Mouse (Mus musculus) erythroblast, embryonic 14.5 days (primary cell): ENCODE measurements around the gene Farp1. TPM values are rescaled to one million over a fixed set of nuclear protein-coding genes. Genes with fewer than 3 reads are reported as not detected.

Experiments
- H3K27me3 ChIP-seq: 2 replicates; pipeline ENCODE4 v1.6.1; 2012; ENCODE audit warnings: inconsistent platforms; ENCODE audit not compliant: control insufficient read depth
- H3K36me3 ChIP-seq: 2 replicates; pipeline ENCODE4 v1.6.1; 2012; ENCODE audit warnings: mild to moderate bottlenecking, inconsistent platforms; ENCODE audit not compliant: control insufficient read depth
- H3K4me1 ChIP-seq: 2 replicates; pipeline ENCODE4 v1.6.1; 2012; ENCODE audit warnings: inconsistent platforms; ENCODE audit not compliant: control insufficient read depth
- H3K4me3 ChIP-seq: replicated peaks from 2 replicates; pipeline ENCODE3; 2012; ENCODE audit warnings: moderate library complexity, mild to moderate bottlenecking, inconsistent platforms
- H3K9me3 ChIP-seq: 2 replicates; pipeline ENCODE4 v1.6.1; 2012; ENCODE audit warnings: low read length, inconsistent platforms, mixed read lengths; ENCODE audit not compliant: control insufficient read depth
- GATA1 ChIP-seq: IDR thresholded peaks from 2 replicates; pipeline ENCODE4 v1.6.1; 2012; ENCODE audit warnings: low read length, inconsistent platforms, mixed read lengths
- TAL1 ChIP-seq: IDR thresholded peaks from 3 replicates; pipeline ENCODE4 v1.6.1; 2012; ENCODE audit warnings: low read length, inconsistent platforms, mixed read lengths
- polyA plus RNA-seq: library from polyadenylated mRNA; stranded (reverse); fragments of >175 nt; gene quantifications from 2 replicates; pipeline ENCODE4 v1.2.3, GENCODE M21; 2012

Farp1 gene
- polyA plus RNA-seq, 1 experiment: not detected

DNA sequence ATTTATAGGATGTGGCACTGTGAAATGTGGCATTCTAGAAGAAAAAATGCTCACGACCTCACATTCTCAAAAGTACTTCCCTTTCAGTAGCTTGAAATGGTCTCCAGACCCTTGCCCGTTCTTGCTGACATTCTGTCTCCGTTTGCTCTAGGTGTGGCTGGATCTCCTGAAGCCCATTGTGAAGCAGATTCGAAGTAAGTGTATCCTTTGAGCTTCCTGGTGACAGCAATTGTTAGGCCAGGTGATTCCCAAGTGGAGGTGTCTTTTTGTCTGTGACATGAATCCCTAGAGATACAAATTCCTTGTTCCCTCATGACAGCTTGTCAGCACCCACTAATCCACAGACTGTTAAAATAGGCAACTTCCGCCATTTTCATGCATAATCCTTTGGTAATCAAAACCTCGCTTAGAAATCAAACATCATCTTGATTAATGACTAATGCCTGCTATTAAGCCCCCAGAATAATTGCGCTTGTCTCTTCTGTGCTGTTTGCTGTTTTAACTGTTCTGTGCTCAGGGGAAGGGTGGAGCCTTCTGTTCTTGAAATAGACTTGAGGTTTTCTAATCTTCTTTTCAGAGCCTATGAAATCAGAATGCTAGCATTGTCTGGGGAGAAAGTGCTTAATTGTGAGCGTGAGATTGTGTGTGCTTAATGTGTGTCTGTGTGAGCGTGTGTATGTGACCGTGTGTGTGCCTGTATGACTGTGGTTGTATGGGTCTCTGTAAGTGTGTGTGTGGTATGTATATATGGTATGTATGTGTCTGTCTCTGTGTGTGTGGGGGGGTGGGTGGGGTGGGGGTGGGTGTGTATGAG is 184.4 kb downstream of the Farp1 start:
- Histone ChIP-seq H3K4me3 (no peak overlapping the region), H3K9me3 (peaks cover 8% of the 10 kb centered on the region), H3K4me1 (no peaks in the 10 kb centered on the region), H3K36me3 (no peaks in the 10 kb centered on the region; the same call in 1 of the 2 replicates), H3K27me3 (no peaks in the 10 kb centered on the region)
- no peak for TF ChIP-seq GATA1
- no peak for TF ChIP-seq TAL1

DNA sequence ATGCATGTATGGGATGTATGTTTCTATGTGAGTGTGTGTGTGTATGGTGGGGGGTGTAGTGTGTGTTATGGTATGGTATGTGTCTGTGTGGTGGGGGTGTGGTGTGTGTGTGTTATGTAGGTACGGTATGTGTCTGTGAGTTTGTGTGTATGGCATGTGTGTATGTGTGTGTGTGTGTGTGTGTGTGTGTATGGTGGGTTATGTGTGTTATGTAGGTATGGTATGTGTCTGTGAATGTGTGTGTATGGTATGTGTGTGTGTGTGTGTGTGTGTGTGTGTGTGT is 185.0 kb downstream of the Farp1 start:
- no peaks in the 10 kb centered on the region for H3K4me1 ChIP-seq
- H3K9me3 ChIP-seq: peaks cover 8% of the 10 kb centered on the region
- TF ChIP-seq GATA1 (no peak), TAL1 (no peak)
- no peaks in the 10 kb centered on the region; the same call in 1 of the 2 replicates for H3K36me3 ChIP-seq
- no peaks in the 10 kb centered on the region for H3K27me3 ChIP-seq
- H3K4me3 ChIP-seq: no peak overlapping the region

DNA sequence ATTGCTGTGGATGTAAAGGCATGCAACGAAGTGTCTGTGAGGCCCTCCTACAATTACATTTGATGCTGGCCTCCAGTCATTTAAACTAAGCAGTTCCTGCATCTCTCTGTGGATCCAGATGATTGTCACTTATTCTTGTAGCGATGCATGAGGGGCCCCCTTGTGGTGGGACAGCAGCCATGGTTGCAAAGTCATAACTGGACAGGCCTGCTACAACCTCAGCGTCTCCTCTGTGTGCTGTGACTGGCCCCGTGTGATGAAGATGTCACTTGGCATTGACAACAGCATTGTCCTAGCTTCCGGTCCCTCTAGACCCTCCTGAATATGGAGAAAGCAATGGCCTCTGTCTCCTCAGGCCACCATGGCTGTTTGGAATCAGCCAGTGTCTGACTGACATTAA is 185.7 kb downstream of the Farp1 start:
- no peaks in the 10 kb centered on the region for H3K4me1 ChIP-seq
- no peak overlapping the region for H3K4me3 ChIP-seq
- H3K9me3 ChIP-seq: peaks cover 8% of the 10 kb centered on the region
- no peaks in the 10 kb centered on the region; the same call in 1 of the 2 replicates for H3K36me3 ChIP-seq
- no peaks in the 10 kb centered on the region for H3K27me3 ChIP-seq
- no peak for TF ChIP-seq GATA1
- TF ChIP-seq TAL1: no peak

DNA sequence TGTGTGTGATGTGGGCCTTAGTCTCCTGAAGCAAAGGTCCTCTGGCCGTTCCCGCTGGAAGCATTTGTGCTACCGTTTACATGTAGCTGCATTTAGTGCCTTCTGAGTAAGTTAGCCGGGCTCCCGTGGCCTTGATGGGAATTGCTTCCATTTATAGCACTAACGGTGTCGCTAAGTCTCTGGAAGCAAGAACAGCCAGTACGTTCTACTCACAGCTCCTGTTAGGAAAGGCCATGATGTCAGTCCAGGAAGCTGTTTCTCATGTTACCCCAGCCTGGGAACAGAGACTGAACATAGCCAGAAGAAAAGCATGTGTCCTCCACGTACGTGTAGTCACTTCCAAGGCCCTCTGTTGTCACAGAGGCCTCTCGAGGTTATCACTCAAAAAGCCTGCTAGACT is 190.8 kb downstream of the Farp1 start:
- no peaks in the 10 kb centered on the region for H3K27me3 ChIP-seq
- H3K4me1 ChIP-seq: no peaks in the 10 kb centered on the region
- no peak overlapping the region for H3K4me3 ChIP-seq
- H3K36me3 ChIP-seq: no peaks in the 10 kb centered on the region; the same call in 1 of the 2 replicates
- peaks cover 7% of the 10 kb centered on the region for H3K9me3 ChIP-seq
- TF ChIP-seq GATA1 (no peak), TAL1 (no peak)

DNA sequence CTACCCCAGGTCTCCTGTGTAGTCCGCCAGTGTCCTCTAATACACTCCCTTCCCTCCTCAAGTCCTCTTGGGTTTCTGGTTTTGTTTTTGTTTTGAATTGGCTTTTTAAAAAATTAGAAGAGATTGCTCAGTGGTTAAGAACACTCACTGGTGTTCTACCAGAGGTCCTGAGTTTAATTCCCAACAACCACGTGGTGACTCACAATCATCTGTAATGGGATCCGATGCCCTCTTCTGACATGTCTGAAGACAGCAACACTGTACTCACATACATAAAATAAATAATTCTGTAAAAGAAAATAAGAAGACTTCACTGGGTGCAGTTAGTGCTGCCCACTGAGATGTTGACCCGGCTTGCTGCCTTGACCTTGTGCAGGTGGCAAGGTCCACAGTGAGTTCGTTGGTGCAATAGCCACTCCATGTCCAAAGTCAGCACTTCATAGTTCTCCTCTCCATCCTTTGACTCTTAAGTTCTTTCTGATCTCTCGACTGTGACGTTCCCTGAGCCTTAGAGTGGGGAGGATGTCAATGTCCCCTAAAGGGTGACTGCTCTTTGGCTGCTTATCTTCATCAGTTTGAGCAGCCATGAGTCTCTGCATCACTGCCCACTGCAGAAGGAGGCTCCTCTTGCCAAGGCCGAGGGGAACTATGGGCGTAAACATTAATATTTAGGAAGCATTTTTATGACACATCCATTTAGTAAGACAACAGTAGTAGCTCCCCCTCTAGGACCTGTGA is 194.2 kb downstream of the Farp1 start:
- Histone ChIP-seq H3K9me3 (peaks cover 5% of the 10 kb centered on the region), H3K4me3 (no peak overlapping the region), H3K4me1 (no peaks in the 10 kb centered on the region), H3K36me3 (peaks cover 4% of the 10 kb centered on the region; the same call in 1 of the 2 replicates), H3K27me3 (no peaks in the 10 kb centered on the region)
- TF ChIP-seq GATA1: no peak
- TF ChIP-seq TAL1: no peak

DNA sequence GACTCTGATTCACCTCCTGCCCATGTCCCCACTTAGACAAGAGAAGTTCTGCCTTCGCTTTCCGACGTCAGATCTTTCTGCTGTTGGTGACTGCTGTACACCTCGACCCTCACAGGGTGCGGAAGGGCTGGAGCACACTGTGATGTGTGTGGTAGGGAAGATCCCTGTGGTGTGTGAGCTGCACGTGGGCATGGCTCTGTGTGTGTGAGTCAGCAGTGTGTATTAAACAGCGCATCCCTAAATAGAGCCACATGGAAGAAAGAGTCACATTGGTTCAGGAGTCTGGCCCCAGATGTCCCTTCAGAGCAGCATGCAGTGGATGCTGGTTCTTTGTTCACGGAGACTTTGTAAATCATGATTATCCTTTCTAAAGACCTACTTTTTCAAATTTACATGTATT is 196.2 kb downstream of the Farp1 start:
- Histone ChIP-seq H3K27me3 (no peaks in the 10 kb centered on the region), H3K4me1 (no peaks in the 10 kb centered on the region), H3K4me3 (no peak overlapping the region), H3K9me3 (peaks cover 5% of the 10 kb centered on the region), H3K36me3 (peaks cover 4% of the 10 kb centered on the region; the same call in 1 of the 2 replicates)
- TF ChIP-seq TAL1: no peak
- TF ChIP-seq GATA1: no peak

DNA sequence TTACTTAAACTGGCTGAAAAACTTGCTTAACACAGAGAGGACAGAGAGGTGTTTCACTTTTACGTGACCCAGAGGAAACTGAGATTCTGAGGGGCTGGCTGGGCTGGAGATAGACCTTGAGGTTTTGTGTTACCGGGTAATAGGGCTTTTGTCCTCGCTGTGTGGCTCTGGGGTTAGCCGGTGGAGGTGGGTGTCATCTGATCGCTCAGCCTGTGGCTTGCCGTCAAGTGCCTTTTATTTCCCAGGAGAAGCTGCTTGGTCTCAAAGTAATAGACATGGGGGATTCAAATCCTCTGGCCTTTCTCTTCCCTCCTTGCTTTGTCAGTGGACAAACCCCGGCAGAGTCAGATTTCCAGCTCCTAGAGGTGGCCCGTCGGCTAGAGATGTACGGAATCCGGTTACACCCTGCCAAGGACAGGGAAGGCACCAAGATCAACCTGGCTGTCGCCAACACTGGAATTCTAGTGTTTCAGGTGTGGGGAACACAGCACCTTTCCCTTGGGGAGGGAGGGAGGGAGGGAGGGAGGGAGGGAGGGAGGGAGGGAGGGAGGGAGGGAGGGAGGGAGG is 199.8 kb downstream of the Farp1 start:
- TF ChIP-seq TAL1 (no peak), GATA1 (no peak)
- Histone ChIP-seq H3K4me3 (no peak overlapping the region), H3K27me3 (no peaks in the 10 kb centered on the region), H3K9me3 (peaks cover 5% of the 10 kb centered on the region), H3K4me1 (no peaks in the 10 kb centered on the region), H3K36me3 (peaks cover 4% of the 10 kb centered on the region; the same call in 1 of the 2 replicates)

DNA sequence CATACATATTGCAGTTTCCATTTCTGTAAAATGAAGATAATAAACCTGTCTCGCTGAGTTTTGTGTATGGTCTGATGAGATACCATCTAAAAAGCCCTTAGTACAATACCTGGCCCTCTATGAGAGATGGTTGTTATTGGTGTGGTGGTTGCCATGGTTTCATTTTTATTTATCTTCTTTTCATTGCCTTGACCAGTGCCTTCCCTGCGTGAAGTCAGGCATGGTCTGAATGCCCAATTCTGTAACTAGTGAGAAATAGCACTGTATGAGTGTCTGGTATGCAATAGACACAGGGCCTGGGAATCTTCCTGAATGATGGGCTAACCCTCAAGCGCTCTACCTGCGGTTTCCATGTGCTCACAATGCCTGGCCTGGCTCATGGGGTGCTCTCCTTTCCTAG is 201.7 kb downstream of the Farp1 start:
- Histone ChIP-seq H3K36me3 (peaks cover 4% of the 10 kb centered on the region; the same call in 1 of the 2 replicates), H3K27me3 (no peaks in the 10 kb centered on the region), H3K4me3 (no peak overlapping the region), H3K9me3 (peaks cover 5% of the 10 kb centered on the region), H3K4me1 (no peaks in the 10 kb centered on the region)
- TF ChIP-seq GATA1 (no peak), TAL1 (no peak)

DNA sequence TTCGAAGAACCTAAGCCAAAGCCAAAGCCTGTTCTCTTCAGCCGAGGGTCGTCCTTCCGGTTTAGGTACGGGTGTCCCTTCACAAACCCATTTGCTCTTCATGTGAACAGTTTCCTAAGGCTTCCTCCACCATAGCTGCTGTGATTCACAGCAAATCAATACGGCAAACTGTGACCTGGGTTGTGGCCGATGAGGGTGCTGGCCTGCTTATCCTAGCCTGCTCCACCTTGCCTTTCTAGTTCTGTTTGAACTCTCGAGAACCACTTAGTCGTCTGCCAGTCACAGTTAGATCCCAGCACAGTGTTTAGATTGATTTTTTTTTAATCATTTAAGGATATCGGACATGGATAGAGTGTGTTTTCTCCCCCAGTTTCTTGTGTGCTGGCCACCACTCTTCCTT is 203.7 kb downstream of the Farp1 start:
- TF ChIP-seq GATA1: no peak
- Histone ChIP-seq H3K4me1 (no peaks in the 10 kb centered on the region), H3K9me3 (peaks cover 4% of the 10 kb centered on the region), H3K36me3 (peaks cover 4% of the 10 kb centered on the region; the same call in 1 of the 2 replicates), H3K4me3 (no peak overlapping the region), H3K27me3 (no peaks in the 10 kb centered on the region)
